Mouse (Mus musculus) heart, postnatal 0 days (tissue): ENCODE results near the gene Cisd2.

Experiments used
- CTCF ChIP-seq: IDR thresholded peaks from 2 replicates; pipeline ENCODE4 v1.5.1; 2016; ENCODE audit warnings: antibody characterized with exemption, control low read depth, low read depth
- EP300 ChIP-seq: IDR thresholded peaks from 2 replicates; pipeline ENCODE4 v1.6.1; 2016; ENCODE audit warnings: antibody characterized with exemption, low read depth

- TF ChIP-seq CTCF (no peak), EP300 (no peak)
Measured at GRCm38 (mm10) chr3:135411824-135412223, 11.9 kb downstream of the Cisd2 start.
